Mouse (Mus musculus) small intestine, adult 2 months (tissue): ENCODE data around the gene Pofut1.

Source experiments
- CTCF ChIP-seq: fragments of 200-500 bp; IDR thresholded peaks from 2 replicates; pipeline ENCODE4 v1.5.1; 2012; ENCODE audit warnings: low read depth, mild to moderate bottlenecking, control low read depth, inconsistent platforms, low read length, moderate library complexity, mixed read lengths; ENCODE audit not compliant: insufficient replicate concordance, insufficient read length; ENCODE audit errors: extremely low read depth
- POLR2A ChIP-seq: fragments of 200-500 bp; IDR thresholded peaks from 2 replicates; pipeline ENCODE4 v1.6.1; 2012; ENCODE audit warnings: low read depth, mild to moderate bottlenecking, control low read depth, inconsistent platforms, low read length, moderate library complexity

- TF ChIP-seq POLR2A = peak; percentile 52; the same call in 1 of the 2 replicates
- TF ChIP-seq CTCF = 0 out of 2 replicates have a peak, but pooled peaks have one; percentile 8
Observed at GRCm38 (mm10) chr2:153241250-153242014, at the start of gene Pofut1, which contains the start of gene Plagl2.
